Mouse (Mus musculus): ENCODE results near the gene Ispd. TPM values are rescaled to one million over a fixed set of nuclear protein-coding genes. Genes with fewer than 3 reads are reported as not detected.

Ispd gene
- polyA plus RNA-seq, 2 experiments: 0.66 to 1.7 TPM

GRCm38 (mm10) chr12:36632427-36632826 lies 251.2 kb downstream of the Ispd start:
- DNase-seq (ENCODE audit: low read depth in 3 of 3, low spot score in 3 of 3) (no peak), ATAC-seq (ENCODE audit: insufficient read depth) (no peak)
- H3K27me3 ChIP-seq (ENCODE audit: control insufficient read depth, insufficient read depth, low read length): no peaks in the 10 kb centered on the region
- H3K9me3 ChIP-seq (ENCODE audit: control insufficient read depth, low read length): no peaks in the 10 kb centered on the region
- 18% methylated on average over 1 of the region's 1 CpGs for whole genome bisulfite sequencing (ENCODE audit: insufficient replicate concordance)
- TF ChIP-seq CTCF (IDR thresholded peaks at IDR 0.05; ENCODE audit: low read depth) (no peak), EP300 (IDR thresholded peaks at IDR 0.05; ENCODE audit: low read depth) (no peak)
- H3K4me1 ChIP-seq (replicated peaks; ENCODE audit: control insufficient read depth in 2 of 2, insufficient read depth in 2 of 2, low read length in 1 of 2): no peaks in the 10 kb centered on the region
- no peak overlapping the region for H3K4me2 ChIP-seq (ENCODE audit: low read depth)
- H3K27ac ChIP-seq: no peak overlapping the region
- no peak overlapping the region for H3K9ac ChIP-seq (replicated peaks)
- no peaks in the 10 kb centered on the region for H3K36me3 ChIP-seq (replicated peaks; ENCODE audit: control insufficient read depth, insufficient read depth, low read depth)
- H3K4me3 ChIP-seq (ENCODE audit: insufficient read depth in 1 of 2, low read depth in 2 of 2, low read length in 2 of 2): no peak overlapping the region

- no peaks in the 10 kb centered on the region for H3K4me1 ChIP-seq (replicated peaks; ENCODE audit: control insufficient read depth in 2 of 2, insufficient read depth in 2 of 2, low read length in 1 of 2)
- no peaks in the 10 kb centered on the region for H3K9me3 ChIP-seq (ENCODE audit: control insufficient read depth, low read length)
- no peak overlapping the region for H3K9ac ChIP-seq (replicated peaks)
- H3K27me3 ChIP-seq (ENCODE audit: control insufficient read depth, insufficient read depth, low read length): no peaks in the 10 kb centered on the region
- no peak overlapping the region for H3K4me3 ChIP-seq (ENCODE audit: insufficient read depth in 1 of 2, low read depth in 2 of 2, low read length in 2 of 2)
- no peak overlapping the region for H3K4me2 ChIP-seq (ENCODE audit: low read depth)
- H3K27ac ChIP-seq: no peak overlapping the region
- no peaks in the 10 kb centered on the region for H3K36me3 ChIP-seq (replicated peaks; ENCODE audit: control insufficient read depth, insufficient read depth, low read depth)
- no peak for TF ChIP-seq CTCF (IDR thresholded peaks at IDR 0.05; ENCODE audit: low read depth)
- TF ChIP-seq EP300 (IDR thresholded peaks at IDR 0.05; ENCODE audit: low read depth): no peak
- DNase-seq (ENCODE audit: low read depth in 3 of 3, low spot score in 3 of 3) (no peak), ATAC-seq (ENCODE audit: insufficient read depth) (no peak)
- 54% methylated on average over 4 of the region's 4 CpGs for WGBS (ENCODE audit: insufficient replicate concordance)
Observed at GRCm38 (mm10) chr12:36647514-36647913, 266.3 kb downstream of the Ispd start.

GRCm38 (mm10) chr12:36662496-36662895 lies 281.2 kb downstream of the Ispd start:
- Histone ChIP-seq H3K4me3 (ENCODE audit: insufficient read depth in 1 of 2, low read depth in 2 of 2, low read length in 2 of 2) (no peak overlapping the region), H3K27ac (no peak overlapping the region), H3K9ac (replicated peaks) (no peak overlapping the region), H3K27me3 (ENCODE audit: control insufficient read depth, insufficient read depth, low read length) (no peaks in the 10 kb centered on the region), H3K9me3 (ENCODE audit: control insufficient read depth, low read length) (no peaks in the 10 kb centered on the region), H3K4me1 (replicated peaks; ENCODE audit: control insufficient read depth in 2 of 2, insufficient read depth in 2 of 2, low read length in 1 of 2) (no peaks in the 10 kb centered on the region), H3K4me2 (ENCODE audit: low read depth) (no peak overlapping the region), H3K36me3 (replicated peaks; ENCODE audit: control insufficient read depth, insufficient read depth, low read depth) (no peaks in the 10 kb centered on the region)
- 55% methylated on average over 7 of the region's 7 CpGs for WGBS (ENCODE audit: insufficient replicate concordance)
- ATAC-seq (ENCODE audit: insufficient read depth) (no peak), DNase-seq (ENCODE audit: low read depth in 3 of 3, low spot score in 3 of 3) (no peak)
- TF ChIP-seq EP300 (IDR thresholded peaks at IDR 0.05; ENCODE audit: low read depth): no peak
- no peak for TF ChIP-seq CTCF (IDR thresholded peaks at IDR 0.05; ENCODE audit: low read depth)

GRCm38 (mm10) chr12:36664783-36665182 lies 283.5 kb downstream of the Ispd start:
- H3K36me3 ChIP-seq (replicated peaks; ENCODE audit: control insufficient read depth, insufficient read depth, low read depth): no peaks in the 10 kb centered on the region
- no peaks in the 10 kb centered on the region for H3K4me1 ChIP-seq (replicated peaks; ENCODE audit: control insufficient read depth in 2 of 2, insufficient read depth in 2 of 2, low read length in 1 of 2)
- TF ChIP-seq CTCF (IDR thresholded peaks at IDR 0.05; ENCODE audit: low read depth) (no peak), EP300 (IDR thresholded peaks at IDR 0.05; ENCODE audit: low read depth) (no peak)
- no peak overlapping the region for H3K4me3 ChIP-seq (ENCODE audit: insufficient read depth in 1 of 2, low read depth in 2 of 2, low read length in 2 of 2)
- 69% methylated on average over 3 of the region's 3 CpGs for WGBS (ENCODE audit: insufficient replicate concordance)
- H3K4me2 ChIP-seq (ENCODE audit: low read depth): no peak overlapping the region
- no peaks in the 10 kb centered on the region for H3K9me3 ChIP-seq (ENCODE audit: control insufficient read depth, low read length)
- DNase-seq (ENCODE audit: low read depth in 3 of 3, low spot score in 3 of 3) (no peak), ATAC-seq (ENCODE audit: insufficient read depth) (no peak)
- no peaks in the 10 kb centered on the region for H3K27me3 ChIP-seq (ENCODE audit: control insufficient read depth, insufficient read depth, low read length)
- H3K9ac ChIP-seq (replicated peaks): no peak overlapping the region
- H3K27ac ChIP-seq: no peak overlapping the region

- no peak for DNase-seq (ENCODE audit: low read depth in 3 of 3, low spot score in 3 of 3)
- Histone ChIP-seq H3K4me3 (ENCODE audit: insufficient read depth in 1 of 2, low read depth in 2 of 2, low read length in 2 of 2) (no peak overlapping the region), H3K27me3 (ENCODE audit: control insufficient read depth, insufficient read depth, low read length) (no peaks in the 10 kb centered on the region), H3K4me2 (ENCODE audit: low read depth) (no peak overlapping the region), H3K9ac (replicated peaks) (no peak overlapping the region), H3K27ac (no peak overlapping the region), H3K9me3 (ENCODE audit: control insufficient read depth, low read length) (no peaks in the 10 kb centered on the region), H3K36me3 (replicated peaks; ENCODE audit: control insufficient read depth, insufficient read depth, low read depth) (no peaks in the 10 kb centered on the region), H3K4me1 (replicated peaks; ENCODE audit: control insufficient read depth in 2 of 2, insufficient read depth in 2 of 2, low read length in 1 of 2) (no peaks in the 10 kb centered on the region)
- 42% methylated on average over 6 of the region's 6 CpGs for WGBS (ENCODE audit: insufficient replicate concordance)
- TF ChIP-seq EP300 (IDR thresholded peaks at IDR 0.05; ENCODE audit: low read depth): no peak
- TF ChIP-seq CTCF (IDR thresholded peaks at IDR 0.05; ENCODE audit: low read depth): no peak
- ATAC-seq (ENCODE audit: insufficient read depth): no peak
Observed at GRCm38 (mm10) chr12:36666771-36667170, 285.5 kb downstream of the Ispd start.
